Mouse (Mus musculus) T-cell, adult 66 days (primary cell): ENCODE data around the gene Magea4. TPM values are rescaled to one million over a fixed set of nuclear protein-coding genes. Genes with fewer than 3 reads are reported as not detected.

Experiments
- total RNA-seq, 2 experiments: library from RNA; stranded (reverse); gene quantifications; 3 replicates in 1 of 2; 4 replicates in 1 of 2; pipeline ENCODE4 v1.2.4; 2023

The Magea4 gene
- total RNA-seq: not detected

DNA sequence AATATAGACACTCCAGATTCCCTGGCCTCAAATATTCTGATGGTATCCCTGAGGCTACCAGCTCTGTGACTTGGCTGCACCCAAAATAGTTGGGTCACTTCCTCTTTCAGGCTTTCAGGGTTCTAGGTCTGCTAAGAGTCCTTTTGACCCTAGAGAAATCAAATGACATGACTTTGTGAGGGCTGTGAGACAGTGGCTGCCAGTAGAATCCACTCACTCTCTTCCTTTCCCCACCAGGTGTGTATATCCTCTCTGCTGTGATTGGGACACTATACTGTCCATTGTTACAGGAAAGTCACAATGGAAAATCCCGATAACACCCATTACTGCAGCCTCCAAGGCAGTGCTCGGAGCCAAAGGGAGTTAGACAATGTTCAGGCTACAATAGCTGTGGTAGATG lies at the start of gene Magea4:
Gene Magea4 (plus strand): TSS at position 301 of the 400 bp plus-strand sequence.

Other genes with a start within 250 kb of the Magea4 start
- not detected for gene Fate1, start 249.0 kb upstream of the Magea4 start, total RNA-seq
- gene Cnga2, start 230.2 kb upstream of the Magea4 start, total RNA-seq: not detected
- under 1 TPM in 1 of 2 experiments, not detected in 1; 0.52 TPM for gene Gabre, start 52.8 kb downstream of the Magea4 start, total RNA-seq
- gene Magea10, start 164.8 kb downstream of the Magea4 start, total RNA-seq: not detected